Mouse (Mus musculus) spleen, adult 2 months (tissue): ENCODE data around the gene Myof. TPM values are rescaled to one million over a fixed set of nuclear protein-coding genes. Genes with fewer than 3 reads are reported as not detected.

ENCODE experiments used
- DNase-seq, 2 experiments: peaks; one replicate each; pipeline versions ENCODE4 v3.0.0 to v3.0.0-alpha.2; 2012 to 2021; ENCODE audit warnings: low spot score in 2 of 2, low read depth in 1 of 2
- H3K27ac ChIP-seq: fragments of 200-500 bp; 2 replicates; pipeline ENCODE4 v1.5.1; 2012; ENCODE audit warnings: low read length, inconsistent platforms; ENCODE audit not compliant: insufficient read depth
- H3K27me3 ChIP-seq: fragments of 200-500 bp; 2 replicates; pipeline ENCODE4 v1.6.1; 2012; ENCODE audit warnings: mild to moderate bottlenecking, moderate library complexity, low read length, inconsistent platforms; ENCODE audit not compliant: control insufficient read depth, insufficient read depth
- H3K36me3 ChIP-seq: fragments of 200-500 bp; 2 replicates; pipeline ENCODE4 v1.6.1; 2012; ENCODE audit warnings: mild to moderate bottlenecking, low read length, inconsistent platforms; ENCODE audit not compliant: control insufficient read depth, insufficient read depth
- H3K4me1 ChIP-seq: fragments of 200-500 bp; 2 replicates; pipeline ENCODE4 v1.6.1; 2011; ENCODE audit warnings: inconsistent platforms; ENCODE audit not compliant: control insufficient read depth, insufficient read depth, insufficient read length
- H3K4me3 ChIP-seq: fragments of 200-500 bp; 2 replicates; pipeline ENCODE4 v1.5.1; 2011; ENCODE audit warnings: mild to moderate bottlenecking, inconsistent platforms; ENCODE audit not compliant: insufficient read depth, insufficient read length; ENCODE audit errors: extremely low read depth
- CTCF ChIP-seq: fragments of 200-500 bp; IDR thresholded peaks from 2 replicates; pipeline ENCODE4 v1.5.1; 2011; ENCODE audit warnings: mild to moderate bottlenecking, inconsistent platforms; ENCODE audit not compliant: insufficient read depth, insufficient read length, insufficient replicate concordance; ENCODE audit errors: extremely low read depth
- POLR2A ChIP-seq: fragments of 200-500 bp; IDR thresholded peaks from 2 replicates; pipeline ENCODE4 v1.6.1; 2011; ENCODE audit warnings: low read depth, low read length, inconsistent platforms
- WGBS: fragments of 180-500 bp; shearing (Covaris S2); methylation state at CpG from one replicate; pipeline ENCODE4 v1.1.7; 2018; 5-methylcytosine and 5-hydroxymethylcytosine counted together
- polyA plus RNA-seq: library from polyadenylated mRNA; depleted of rRNA; stranded (reverse); fragments of >200 nt; gene quantifications from 2 replicates; pipeline ENCODE4 v1.2.3, GENCODE M21; 2012

Gene Myof
- polyA plus RNA-seq, 1 experiment, result 10.6 TPM

DNA sequence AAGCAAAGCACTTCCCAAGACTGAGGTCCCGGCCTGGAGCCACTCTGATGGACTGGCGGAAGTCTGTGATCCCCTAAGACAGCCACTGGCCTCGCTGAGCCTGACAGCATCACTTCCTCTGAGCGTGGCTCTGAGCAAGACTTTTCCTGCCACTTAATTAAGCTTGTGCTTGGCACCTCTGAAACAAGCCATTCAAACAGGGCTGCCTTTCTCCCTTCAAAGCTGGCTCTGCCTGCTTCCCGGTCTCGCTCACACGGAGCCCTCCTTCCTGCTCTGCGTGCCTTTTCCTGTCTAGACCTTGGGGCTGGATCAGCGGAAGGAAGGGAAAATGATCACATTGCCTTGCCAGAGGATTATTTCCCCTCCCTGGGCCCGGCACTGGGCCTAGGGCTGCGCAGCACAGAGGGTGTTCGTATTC, 124.9 kb downstream of the Myof start:
- Histone ChIP-seq H3K27ac (no peak overlapping the region), H3K4me1 (no peaks in the 10 kb centered on the region), H3K36me3 (no peaks in the 10 kb centered on the region), H3K4me3 (no peak overlapping the region), H3K27me3 (no peaks in the 10 kb centered on the region)
- TF ChIP-seq POLR2A, result no peak
- 48% methylated on average over 12 of the region's 12 CpGs for WGBS
- no peak for DNase-seq

DNA sequence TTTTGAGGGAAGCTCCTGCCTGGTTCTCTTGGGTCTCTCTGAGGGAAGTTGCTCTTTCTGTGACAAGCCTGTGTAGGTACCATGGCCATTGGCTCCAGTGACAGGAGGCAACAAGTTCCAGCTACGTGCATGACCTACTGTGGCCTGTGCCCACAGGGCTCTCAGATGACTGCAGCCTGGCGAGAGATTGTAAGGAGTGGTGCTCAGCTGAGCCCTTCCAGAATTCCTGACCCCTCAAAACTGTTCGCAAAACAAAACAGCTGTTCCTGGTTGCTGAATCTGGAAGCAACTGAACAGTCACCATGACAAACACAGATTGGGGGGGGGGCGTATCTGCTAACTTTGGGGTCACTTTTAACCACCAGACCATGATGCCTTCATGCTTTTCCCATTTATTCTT, 129.1 kb downstream of the Myof start:
- no peak for TF ChIP-seq CTCF
- TF ChIP-seq POLR2A, result no peak
- Histone ChIP-seq H3K27ac (no peak overlapping the region), H3K36me3 (no peaks in the 10 kb centered on the region), H3K4me3 (no peak overlapping the region), H3K27me3 (no peaks in the 10 kb centered on the region), H3K4me1 (no peaks in the 10 kb centered on the region)
- WGBS, result 90% methylated on average over 4 of the region's 4 CpGs
- no peak for DNase-seq

DNA sequence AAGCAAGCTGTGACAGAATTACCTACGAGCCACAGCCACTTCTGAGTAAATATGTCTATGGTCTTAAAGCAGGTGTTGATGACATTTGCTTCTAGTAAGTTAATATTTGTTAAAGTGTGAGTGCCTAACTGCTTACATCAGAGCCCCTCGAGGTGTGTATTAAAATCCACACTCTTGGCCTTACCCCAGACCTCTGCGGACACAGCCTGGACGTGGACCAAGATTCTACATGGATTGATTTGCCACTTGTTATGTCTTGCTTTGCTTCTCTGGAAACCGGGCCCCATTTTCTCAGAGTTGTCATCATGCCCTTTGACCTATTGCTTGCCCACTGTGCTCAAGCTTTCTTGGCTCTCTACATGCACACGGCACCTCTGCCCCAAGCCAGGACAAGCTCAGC, 130.9 kb downstream of the Myof start:
- H3K4me3 ChIP-seq, result no peak overlapping the region
- TF ChIP-seq POLR2A (no peak), CTCF (no peak)
- H3K27me3 ChIP-seq, result no peaks in the 10 kb centered on the region
- WGBS, result 90% methylated on average over 6 of the region's 6 CpGs
- H3K36me3 ChIP-seq, result no peaks in the 10 kb centered on the region
- no peak overlapping the region for H3K27ac ChIP-seq
- H3K4me1 ChIP-seq, result no peaks in the 10 kb centered on the region
- no peak for DNase-seq

DNA sequence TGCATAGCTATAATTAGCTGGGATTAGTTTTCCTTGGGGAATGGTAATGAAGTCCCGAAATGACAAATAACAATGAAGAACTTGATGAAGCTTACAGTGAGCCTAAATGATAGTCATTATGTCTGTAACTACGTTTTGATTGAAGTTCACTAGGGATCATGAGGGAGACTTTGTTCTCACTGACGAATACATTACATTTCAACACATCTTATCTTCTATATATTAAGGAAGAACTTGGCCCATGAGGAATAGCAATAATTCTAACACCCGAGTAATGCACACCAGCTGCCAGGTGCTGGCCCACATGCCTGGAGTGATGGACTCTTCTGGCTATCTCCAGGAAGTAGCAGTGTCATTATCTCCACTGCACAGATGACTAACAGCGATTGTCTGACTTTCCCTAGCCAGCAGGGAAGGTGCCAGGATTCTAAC, 133.5 kb downstream of the Myof start:
- Histone ChIP-seq H3K36me3 (no peaks in the 10 kb centered on the region), H3K27ac (no peak overlapping the region), H3K4me1 (no peaks in the 10 kb centered on the region), H3K4me3 (no peak overlapping the region), H3K27me3 (no peaks in the 10 kb centered on the region)
- TF ChIP-seq POLR2A (no peak), CTCF (no peak)
- DNase-seq, result no peak
- 83% methylated on average over 5 of the region's 5 CpGs for WGBS

DNA sequence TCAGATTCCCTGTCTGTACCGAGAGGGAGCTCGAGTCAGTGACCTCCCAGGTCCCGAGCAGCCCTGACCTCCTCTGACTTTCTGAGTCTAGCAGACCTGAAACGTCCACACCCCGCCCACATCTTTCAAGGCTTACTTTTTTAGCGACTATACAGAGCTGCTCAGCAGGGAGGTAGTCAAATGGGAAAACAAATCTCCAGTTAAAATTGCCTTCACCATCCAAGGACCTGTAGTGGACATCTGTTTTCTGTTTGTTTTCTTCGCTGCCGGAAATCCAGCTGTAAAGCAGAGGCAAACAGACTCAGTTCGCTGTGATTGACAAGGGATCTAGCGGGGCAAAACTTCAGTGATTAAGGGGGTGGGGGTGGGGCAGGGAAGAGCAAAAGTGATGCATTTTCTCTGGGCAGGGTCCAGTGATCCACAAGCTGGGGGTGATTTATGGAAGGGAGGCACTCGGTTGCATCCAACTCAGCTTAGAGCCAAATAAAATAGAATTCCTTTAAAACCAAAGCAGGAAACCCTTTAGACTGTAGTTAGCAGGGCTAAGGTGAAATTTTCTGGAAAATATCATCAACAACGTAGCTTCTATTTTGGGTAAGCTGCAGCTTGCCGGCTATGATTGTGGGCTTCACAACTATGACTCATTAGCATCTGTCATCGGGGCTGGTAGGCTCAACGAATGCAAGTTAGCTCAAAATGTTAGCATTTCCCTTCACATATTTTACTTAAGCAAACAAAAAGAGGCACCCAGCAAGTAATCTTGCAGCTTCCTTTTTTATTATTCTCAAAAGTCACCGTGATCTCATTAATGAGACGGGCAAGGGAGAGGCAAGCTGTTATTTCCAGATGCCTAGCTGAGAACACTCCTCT, 135.7 kb downstream of the Myof start:
- no peaks in the 10 kb centered on the region for H3K36me3 ChIP-seq
- no peaks in the 10 kb centered on the region for H3K4me1 ChIP-seq
- no peak overlapping the region for H3K4me3 ChIP-seq
- no peaks in the 10 kb centered on the region for H3K27me3 ChIP-seq
- 71% methylated on average over 17 of the region's 17 CpGs for WGBS
- no peak for TF ChIP-seq CTCF
- TF ChIP-seq POLR2A, result no peak
- DNase-seq, result no peak
- no peak overlapping the region for H3K27ac ChIP-seq

DNA sequence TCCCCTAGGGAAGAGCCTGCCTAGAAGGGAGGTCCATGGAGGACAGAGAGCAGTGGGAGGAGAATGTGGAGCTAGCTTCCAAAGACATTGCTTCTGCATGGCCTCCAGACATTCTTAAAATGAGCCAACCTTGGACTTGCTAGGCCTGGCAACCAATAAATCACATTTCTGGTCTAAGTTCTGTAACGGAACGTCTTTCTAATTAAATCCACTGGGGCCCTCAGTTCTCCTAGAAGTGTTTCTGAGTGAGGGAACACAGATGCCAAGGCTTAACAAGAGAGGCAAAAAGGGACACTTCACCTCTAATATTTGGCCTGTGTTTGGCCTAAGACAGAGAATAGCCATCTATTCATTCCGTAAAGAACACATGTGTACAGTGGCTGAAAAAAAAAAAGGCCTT, 136.5 kb downstream of the Myof start:
- H3K4me3 ChIP-seq, result no peak overlapping the region
- H3K27me3 ChIP-seq, result no peaks in the 10 kb centered on the region
- no peak for DNase-seq
- TF ChIP-seq CTCF, result no peak
- TF ChIP-seq POLR2A, result no peak
- 97% methylated on average over 3 of the region's 3 CpGs for WGBS
- H3K27ac ChIP-seq, result no peak overlapping the region
- no peaks in the 10 kb centered on the region for H3K36me3 ChIP-seq
- H3K4me1 ChIP-seq, result no peaks in the 10 kb centered on the region

DNA sequence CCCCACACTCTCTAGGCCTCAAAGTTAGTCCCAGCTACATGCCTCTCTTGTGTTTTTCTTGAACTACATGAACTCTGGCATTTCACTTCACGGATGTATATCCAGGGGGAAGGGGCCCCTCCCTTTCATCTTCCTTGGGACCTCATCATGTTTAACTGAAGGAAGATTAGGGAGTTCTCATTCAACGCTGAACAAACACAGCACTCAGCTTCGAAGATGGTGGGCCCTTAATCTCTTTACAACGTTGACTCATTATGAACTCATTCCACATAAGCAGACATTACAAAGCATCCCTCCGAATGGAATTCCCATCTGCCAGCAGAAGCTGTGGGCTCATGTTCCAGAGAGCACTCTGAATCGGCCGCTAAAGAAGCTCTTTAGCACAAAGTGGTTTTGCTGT, 147.3 kb downstream of the Myof start:
- no peaks in the 10 kb centered on the region for H3K4me1 ChIP-seq
- no peak for DNase-seq
- H3K27me3 ChIP-seq, result no peaks in the 10 kb centered on the region
- no peaks in the 10 kb centered on the region; the same call in 1 of the 2 replicates for H3K36me3 ChIP-seq
- TF ChIP-seq POLR2A (no peak), CTCF (no peak)
- 79% methylated on average over 7 of the region's 7 CpGs for WGBS
- no peak overlapping the region for H3K4me3 ChIP-seq
- no peak overlapping the region for H3K27ac ChIP-seq
